Mouse (Mus musculus): ENCODE results near the gene Meis1.

Meis1 gene

DNA sequence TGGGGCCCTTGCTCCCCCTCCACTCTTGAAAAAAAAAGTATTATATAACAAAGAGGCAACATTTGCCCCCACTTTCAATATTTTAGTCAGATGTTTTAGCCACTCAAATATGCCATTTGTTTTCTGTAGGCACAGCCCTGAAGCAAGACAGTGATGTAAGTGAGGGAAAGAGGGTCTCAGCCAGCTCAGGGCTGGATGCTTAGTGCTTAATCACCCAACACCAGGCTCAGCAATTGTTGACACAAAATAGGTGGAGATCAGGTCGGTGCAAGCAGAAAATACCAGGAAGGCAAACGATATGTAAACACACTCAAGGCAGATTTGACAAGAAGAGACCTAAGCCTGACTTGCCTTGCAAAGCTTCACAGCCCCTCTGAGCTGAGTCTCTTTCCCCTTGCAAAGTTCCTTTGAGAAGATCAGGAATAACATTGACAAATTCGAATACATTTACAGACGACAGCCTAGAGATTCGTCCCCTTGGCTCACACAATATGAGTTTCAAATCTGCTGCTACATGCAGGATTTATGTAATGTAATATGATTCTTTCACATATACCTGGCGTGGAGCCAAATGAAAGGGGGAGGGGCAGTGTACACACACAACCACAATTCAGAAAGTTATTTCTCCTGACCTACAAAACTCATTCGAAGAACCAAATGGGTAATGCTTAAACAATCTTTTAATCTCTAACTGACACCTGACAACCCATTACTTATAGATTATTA, 120.7 kb downstream of the Meis1 start:
- no peak for DNase-seq

DNA sequence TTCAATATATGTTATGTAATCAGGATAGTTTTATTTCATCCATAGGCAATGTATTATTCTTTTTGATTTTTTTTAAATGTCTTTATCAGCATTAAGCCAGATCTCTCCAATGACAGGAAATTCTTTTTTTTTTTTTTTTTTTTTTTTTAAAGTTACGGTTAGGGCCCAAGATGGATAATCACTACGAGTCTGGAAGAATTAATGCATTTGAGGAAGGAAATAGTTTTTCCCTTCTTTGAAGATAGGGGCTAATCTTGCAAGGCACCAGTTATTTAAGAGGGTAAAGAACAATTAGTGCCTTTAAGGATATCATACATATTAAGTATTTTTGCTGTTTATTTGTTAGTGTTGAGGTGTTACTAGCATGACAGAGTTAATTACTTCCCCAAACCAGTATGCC, 121.5 kb downstream of the Meis1 start:
- DNase-seq, result no peak

DNA sequence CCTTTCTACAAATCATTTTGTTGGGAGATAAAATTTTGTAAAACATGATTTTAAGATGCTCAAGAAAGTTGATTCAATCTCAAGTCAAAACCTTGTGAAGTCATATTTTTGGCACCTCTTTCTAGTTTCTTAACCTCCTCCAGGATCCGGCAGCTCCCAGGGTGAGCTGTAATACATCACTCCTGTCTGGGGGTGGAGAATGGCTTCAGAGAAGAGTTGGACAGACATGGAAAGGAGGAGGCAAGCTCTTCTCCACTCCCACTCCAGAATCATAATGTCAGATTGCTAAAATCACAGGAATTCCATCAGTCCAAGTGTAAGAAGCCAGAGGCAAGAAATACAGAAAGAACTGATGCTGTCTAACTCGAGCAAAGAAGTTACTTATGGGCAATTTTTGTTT, 126.3 kb downstream of the Meis1 start:
- no peak for DNase-seq

DNA sequence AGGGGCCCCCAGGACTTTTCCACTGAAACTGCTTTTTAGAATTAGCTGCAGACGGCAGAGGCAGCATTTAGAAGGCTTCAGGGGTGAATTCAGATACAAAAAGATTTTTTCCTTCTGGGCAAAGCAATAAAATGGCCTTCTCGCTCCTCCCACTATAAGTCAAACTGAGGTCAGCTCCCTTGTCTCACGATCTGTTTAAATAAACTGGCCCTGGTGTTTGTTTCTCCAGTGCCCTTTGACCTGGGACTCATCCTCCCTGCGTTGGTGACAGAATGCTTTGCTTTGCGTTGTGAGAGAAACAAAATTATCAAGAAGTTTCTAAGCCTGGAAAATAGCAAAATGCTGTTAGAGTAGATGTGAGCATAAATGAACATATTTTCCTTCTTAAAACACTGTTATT, 129.6 kb downstream of the Meis1 start:
- no peak for DNase-seq

DNA sequence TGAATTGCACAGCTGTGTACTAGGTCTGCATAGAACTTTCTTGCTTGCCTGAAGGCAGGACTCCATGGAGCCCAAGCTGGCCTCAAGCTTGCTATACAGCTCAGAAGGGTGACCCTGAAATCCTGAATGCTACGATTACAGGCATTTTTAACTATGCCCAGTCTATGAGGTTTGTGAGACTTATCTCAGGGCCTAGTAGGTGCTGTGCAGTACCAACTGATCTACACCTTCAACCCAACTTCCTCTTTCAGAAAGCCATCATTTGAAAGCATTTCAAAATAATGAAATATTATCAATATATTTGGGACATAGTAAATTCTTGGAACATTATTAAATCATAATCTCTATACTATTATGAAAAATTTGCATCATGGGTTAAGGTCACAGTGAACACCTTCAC, 130.1 kb downstream of the Meis1 start:
- DNase-seq, result no peak

DNA sequence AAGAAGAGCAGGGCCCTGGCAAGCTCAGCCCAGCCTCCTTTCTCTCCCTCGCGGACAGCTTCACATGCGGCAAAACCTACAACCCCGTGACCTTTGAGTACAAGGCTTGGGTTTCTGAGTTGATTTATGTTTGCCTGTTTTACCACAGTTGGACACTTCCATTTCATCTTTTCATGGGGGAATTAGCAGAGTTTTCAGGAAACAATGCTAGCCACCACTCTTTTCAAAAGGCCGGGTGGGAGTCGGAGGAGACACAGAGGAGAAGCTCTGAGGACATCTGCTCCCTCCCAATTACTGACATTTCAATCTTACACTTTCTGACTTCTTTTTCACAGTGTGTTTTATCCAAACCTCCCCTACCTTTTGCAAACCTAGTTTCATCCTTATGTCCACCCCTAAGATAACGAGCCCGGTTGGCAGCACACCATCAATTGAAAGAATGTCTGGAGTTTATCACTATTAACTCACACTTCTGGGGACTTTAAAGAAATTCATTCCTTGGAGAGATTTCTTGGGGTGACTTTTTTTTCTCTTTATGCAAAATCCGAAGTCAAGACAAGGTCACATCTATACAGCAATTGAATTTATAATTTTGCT, 133.0 kb downstream of the Meis1 start:
- DNase-seq, result no peak

DNA sequence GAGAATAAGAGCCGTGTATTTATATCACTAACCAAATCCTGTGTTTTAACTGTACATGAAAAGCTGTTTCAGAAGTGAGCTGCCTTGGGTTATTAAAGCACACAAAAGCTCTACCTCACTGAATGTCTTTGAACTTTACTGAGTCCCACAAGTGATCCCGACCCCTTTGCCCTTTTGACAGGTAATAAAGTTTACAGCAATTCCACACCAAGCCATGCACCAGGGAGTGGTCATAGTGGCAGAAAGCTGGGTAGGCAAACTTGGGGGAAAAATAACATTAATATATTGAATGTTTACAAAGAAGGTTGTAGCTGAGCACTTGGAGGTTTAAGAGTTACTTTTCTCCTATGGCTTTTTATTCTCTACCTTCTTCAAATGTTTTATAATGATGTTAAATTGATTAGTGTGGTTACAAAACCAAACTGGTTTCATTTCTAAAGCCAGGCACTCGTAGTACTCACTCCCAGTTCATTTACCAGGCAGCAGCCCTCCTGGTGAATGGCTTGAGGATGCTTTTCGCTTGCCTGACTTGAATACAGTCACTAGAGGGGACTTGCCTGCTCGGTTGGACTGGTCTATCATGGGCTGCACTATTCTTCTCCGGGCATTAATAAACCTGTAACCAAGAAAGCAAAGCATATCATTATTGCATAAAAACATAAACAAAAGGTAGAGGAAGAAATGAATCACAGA, 133.6 kb downstream of the Meis1 start:
- no peak for DNase-seq

DNA sequence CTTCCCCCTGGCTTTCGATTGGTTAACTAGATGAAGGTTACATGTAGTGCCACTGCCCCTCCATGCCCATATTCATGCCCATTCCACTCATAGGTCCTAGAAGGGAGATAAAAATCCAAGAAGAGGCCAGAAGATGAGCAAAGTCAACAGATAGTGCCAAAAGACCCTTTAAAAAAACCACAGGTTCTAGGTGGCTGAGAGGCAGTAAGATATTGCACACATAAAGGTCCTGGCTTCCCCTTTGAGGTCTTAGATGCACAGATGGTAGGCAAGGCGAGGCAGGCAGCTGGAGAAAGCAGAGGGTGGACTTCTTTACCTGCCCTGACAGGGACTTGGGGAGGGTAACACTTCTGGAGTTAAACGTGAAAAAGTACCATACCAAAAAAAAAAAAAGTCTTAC, 134.8 kb downstream of the Meis1 start:
- no peak for DNase-seq

DNA sequence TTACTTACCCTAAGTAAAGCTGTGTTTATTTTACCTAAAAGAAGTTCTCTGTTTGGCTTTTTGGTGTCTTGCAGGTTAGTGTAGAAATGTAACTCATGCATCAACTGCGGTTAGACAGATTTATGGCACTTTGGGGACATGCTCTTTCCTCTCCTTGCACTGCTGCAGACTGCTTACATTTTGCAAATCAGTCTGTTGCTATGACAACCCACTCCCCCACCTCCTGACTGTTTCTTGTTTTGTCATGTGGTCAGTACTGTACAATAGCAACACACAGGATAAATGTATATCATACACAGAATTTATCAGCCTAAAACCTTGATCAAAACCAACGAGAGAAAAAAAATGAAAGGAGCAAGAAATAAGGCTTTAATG, 135.3 kb downstream of the Meis1 start:
- no peak for DNase-seq

DNA sequence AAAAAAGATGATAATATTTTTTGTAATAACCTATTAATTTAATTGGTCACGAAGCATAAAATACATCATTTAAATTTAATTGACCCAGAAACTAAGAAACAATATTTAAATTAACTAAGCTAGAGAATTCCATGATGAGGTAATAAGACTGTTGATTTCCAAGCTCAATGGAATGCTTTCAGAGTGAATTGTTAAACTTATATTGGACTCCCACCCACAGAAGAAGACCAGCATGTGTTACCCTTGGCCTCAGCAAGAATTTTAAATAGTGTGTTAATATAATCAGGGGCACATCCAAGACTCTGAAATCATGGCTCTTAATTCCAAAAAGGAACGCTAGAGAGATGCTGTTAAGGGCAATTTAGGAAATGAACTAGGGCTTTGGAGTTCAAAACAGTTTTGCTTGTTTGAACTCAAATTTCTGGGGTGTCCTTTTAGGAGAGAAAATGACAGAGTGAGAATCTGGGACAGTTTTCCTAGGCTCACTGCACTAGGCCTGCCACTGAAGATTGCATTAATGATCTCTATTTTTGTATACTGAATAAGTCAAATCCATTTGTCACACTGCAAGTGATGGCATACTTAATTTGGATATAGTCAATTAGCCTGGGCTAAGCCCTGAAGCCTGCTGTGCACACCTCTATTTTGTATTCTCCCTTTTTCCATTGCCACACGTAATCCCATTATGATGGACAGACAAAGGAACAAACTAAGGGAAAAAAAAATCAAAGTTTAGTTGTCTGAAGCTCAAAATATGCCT, 135.9 kb downstream of the Meis1 start:
- no peak for DNase-seq

DNA sequence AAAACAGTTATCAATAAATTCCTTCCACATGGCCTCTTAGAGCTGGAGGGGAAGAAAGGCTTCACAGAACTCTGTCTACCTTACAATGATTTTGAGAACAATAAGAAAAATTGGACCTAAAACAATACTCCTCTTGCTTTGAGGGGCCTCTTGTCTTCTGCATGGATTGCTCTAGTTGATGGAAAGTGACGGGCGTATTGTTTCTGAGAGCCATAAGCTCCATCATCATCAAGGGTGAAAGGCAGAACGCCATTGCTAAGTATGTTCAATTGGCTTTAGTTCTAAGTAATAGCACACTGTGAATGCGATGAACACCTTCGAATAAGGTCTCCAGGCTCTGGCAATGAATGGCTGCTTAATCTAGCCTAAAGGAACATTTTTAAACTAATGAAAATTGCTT, 136.5 kb downstream of the Meis1 start:
- no peak for DNase-seq

DNA sequence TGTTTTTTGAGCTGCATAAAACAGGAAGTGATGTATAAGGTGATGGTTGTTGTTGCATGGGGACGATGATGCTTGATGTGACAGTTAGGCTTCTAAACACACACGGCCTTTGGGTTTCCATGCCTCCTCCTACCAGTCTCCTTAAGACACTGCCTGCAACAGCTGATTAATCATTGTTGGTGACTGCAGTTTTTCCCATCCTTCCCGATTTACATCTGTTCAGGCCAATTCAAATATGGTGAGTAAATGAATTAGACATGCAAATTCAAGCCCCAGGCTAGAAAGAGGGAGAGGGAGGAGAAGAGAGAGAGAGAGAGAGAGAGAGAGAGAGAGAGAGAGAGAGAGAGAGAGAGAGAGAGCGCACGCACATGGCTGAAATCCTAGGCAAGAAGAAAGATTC, 138.0 kb downstream of the Meis1 start:
- no peak for DNase-seq

DNA sequence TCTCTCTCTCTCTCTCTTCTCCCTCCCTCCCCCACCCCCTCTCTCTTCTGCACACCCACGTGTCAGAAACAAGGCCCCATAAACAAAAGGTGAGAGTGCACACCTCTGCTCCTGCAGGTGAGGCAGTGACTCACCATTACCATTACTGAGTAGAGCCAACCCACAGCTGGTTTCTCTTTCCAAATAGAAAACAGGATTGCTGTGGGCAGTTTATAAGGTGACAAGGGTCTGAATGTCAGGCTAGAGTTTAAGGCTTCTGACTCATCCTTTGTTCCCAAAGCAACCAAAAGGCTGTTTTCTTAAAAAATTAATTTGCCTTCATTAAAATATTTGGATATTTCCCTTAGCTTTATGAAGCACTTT, 139.3 kb downstream of the Meis1 start:
- no peak for DNase-seq

DNA sequence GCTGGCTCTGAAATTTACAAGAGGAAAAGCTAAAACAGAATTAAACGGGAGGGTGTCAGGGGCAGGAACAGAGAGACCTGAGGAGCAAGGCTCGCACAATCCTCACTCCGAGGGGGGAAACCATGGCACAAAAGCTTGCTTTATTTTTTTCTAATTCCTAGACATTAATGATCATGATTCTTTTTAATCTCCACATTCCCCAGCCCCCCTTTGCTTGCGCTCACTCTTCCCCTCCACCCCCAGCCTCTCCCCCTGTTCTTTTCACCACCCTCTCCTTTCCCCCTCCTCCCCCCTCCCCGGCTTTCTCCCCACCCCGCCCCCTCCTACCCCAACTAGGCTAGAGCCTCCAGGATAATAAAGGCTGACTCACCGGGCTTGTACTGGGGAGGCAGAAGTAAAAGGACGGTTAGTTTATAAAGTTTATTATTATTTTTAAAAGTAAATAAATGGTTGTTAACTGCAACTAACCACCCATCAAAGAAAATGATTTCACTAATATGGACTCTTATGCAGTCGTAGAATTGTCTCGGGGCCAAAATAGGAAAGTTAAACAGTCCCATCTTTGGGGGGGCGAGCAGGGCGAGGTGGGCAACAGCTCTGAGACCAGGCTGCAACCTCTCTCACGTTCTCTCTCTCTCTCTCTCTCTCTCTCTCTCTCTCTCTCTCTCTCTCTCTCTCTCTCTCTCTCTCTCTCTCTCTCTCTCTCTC, 139.9 kb downstream of the Meis1 start:
- no peak for DNase-seq

DNA sequence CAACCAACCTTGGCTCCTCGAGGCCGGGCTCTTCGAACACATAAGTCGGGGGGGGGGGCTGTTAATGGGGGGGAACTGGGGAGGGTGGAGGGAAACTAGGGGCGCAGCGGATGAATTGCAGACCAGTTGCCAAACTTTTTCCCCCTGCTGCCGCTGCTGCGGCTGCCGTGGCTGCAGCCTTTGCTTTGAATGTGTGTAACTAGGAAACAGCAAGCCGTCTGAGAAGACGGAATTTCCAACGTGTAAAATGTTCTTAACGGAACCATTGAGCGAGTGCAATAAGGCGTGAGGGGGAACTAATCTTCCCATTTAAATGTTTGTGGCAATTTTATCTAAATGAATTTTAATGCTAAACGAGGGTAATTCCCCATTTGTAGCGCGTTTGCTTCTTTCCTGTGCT, 140.8 kb downstream of the Meis1 start:
- no peak for DNase-seq

DNA sequence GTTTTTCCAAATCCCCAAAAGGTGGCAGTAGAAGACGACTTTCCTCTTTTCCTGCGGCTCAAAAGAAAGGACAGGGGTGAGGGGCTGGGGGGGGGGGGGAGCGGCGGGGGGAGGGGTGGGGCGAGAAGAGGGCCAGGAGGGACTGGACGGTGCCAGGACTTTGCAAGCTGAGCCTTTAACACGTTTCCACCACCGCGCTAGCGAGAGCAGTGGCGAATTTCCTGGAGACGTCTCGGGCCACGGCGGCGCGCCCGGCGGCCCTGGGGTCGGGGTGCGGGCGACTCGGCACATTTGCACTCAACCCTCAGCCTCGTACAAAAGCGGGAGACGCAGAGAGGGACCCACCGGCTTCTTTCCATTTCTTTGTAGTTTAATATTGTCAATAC, 141.2 kb downstream of the Meis1 start:
- peak in 1 of 2 experiments; percentile 24 for DNase-seq

DNA sequence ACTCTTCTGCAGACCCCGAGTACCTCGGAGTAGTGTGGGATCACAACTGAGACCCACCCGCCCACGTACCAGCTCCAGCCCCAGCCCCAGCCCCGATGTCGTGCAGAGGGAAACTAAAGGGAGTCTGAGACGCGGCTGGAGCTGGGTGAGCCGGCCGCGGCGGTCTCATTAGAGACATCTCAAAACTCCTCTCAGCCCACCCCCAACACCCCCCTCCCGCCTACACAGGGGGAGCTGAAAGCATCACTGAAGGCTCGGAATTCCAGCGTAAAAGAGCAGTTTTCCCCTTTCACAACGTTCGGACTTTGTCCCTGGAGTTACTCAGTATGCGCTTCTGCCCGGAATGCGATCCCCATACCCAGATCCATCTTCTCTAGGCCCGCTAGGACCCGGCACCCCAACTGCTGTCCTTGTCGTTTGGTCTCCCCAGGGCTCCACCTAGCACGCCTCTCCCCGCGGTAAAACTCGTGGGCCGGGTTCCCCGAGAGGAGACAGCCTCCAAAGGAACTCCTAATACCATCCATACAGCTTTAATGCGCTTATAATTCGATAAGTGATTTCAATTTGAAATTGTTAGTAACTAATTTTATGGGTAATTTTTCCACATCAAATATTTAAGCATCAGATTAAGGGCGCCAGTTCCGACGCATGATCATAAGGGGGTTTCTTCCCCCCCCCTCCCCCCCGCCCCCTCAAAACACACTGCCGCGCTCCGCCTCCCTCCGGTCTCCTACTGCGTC, 141.7 kb downstream of the Meis1 start:
- peak in 1 of 2 experiments; percentile 14 for DNase-seq

DNA sequence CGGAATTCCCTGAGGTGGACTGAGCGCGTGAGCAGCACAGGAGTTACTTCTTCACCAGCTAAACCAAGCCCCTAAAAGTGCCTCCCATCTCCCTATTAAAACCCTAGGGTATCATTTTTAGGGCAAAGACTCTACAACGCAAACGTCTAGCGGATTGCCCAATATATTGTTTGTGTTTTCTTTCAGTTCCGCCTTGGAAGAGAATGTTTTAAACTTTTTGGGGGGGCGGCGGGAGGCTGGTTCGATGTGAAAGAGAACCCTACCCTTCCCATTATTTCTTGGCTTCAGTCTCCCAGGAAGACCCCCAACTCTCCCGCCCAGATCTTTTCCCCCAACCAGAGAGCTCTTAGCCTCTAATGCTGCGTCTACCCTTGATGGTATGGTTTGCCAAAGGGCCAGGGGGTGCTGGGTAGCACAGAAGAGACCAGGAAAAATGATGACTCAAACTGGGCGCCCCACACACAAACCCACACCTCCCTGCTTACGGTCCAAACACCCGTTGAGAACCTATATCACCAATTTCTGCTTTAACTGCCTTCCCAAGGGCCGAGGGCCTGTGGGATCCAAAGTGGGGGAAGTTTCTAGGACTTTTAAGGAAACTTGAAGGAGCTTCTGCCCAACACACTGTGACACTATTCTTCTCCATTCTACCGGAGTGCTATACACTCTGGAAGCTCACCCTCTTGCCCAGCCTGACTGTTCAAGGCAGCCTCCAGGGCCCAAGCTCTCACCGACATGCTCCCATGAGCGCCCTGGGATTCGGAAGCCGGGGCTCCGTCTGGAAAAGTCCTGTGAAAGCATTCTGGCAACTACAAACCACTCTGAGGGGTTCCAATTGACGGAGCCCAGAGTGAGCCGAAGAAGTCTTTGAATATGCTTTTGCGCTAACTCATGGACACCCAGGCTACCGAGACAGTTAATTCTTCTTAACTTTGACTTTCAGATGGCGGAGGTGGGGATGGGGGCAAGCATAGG, 142.6 kb downstream of the Meis1 start:
- DNase-seq, result peak in 1 of 2 experiments; percentile 4

DNA sequence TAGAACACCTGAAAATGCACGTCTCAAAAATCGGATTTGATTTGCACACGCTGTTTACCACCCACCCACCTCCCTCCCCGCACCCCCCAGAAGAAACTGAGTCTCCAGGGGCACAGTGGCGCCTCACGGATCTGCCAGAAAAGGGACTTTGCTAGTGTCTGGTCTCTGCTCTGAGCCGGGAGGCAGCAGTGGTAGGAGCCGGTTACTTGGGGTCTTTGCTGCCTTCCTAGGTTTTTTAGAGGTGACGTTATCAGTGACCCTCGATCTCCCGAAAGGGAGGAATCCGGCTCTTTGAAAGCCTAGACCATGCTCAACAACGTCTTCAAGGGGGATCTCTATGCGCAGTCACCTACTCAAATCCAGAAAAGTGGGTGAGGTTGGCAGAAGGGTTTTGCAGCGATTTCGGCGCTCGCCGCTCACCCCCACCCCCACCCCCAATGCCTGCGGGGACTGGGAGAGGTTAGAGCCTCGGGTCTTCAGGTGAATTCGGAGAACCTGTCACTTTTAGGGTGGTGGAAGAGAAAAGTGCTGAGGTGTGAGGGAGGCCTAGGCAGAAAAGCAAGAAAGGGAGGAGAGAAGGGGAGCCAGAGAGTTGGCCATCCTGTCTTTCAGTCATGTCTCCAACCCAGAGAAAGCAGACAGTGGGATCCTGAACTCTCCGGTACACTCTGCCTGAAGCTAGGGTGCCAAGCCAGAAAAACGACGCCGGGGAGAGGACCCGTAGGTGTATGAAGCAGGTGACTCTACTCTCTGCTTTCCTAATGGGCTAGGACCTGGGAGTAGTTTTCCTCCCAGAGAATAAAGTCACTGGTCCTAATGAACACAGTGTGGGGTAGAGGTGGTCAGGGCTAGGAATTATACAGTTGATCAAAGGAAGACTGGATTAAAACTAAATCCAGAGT, 143.5 kb downstream of the Meis1 start:
- DNase-seq, result no peak

Measured in spleen, adult 18-20 months (tissue).